ENCODE assay signal across 8 mouse cellular contexts in genomic region chr5:22344976-22345651, GRCm38 (mm10). TPM values are rescaled to one million over a fixed set of nuclear protein-coding genes. Genes with fewer than 3 reads are reported as not detected.
A peak's percentile ranks its signal among the peaks of the same experiment; 100 is the strongest.
DNase-seq lines count a peak whose midpoint lies in the region; ATAC-seq and TF ChIP-seq lines count a peak whose summit lies in the region.

No protein-coding gene starts in this region.

- no peaks in the 10 kb centered on the region for H3K9me3 ChIP-seq in lung, postnatal 0 days (ENCODE audit: low read length)
- no peaks in the 10 kb centered on the region for H3K9me3 ChIP-seq in heart, embryonic 13.5 days
- no peaks in the 10 kb centered on the region for H3K9me3 ChIP-seq in limb, embryonic 10.5 days (replicated peaks)
- no peaks in the 10 kb centered on the region for H3K9me3 ChIP-seq in neural tube, embryonic 15.5 days (replicated peaks)

- DNase-seq in lung, postnatal 0 days (ENCODE audit: low spot score), result no peak
- no peak for DNase-seq in lung, postnatal 36 days
- peak; percentile 80 to 83 for DNase-seq in cerebellum, postnatal 14 days
- DNase-seq in limb, embryonic 10.5 days (ENCODE audit: low spot score), result peak; percentile 62
- DNase-seq in MN1 (ENCODE audit: low spot score), result no peak

- no peaks in the 10 kb centered on the region for H3K36me3 ChIP-seq in lung, postnatal 0 days (ENCODE audit: insufficient read depth, low read length)
- H3K36me3 ChIP-seq in heart, embryonic 13.5 days, result no peaks in the 10 kb centered on the region
- no peaks in the 10 kb centered on the region for H3K36me3 ChIP-seq in limb, embryonic 10.5 days
- no peaks in the 10 kb centered on the region for H3K36me3 ChIP-seq in neural tube, embryonic 15.5 days

- H3K4me1 ChIP-seq in lung, postnatal 0 days (ENCODE audit: insufficient read depth, low read depth, low read length), result no peaks in the 10 kb centered on the region
- H3K4me1 ChIP-seq in heart, embryonic 13.5 days, result peaks cover 23% of the 10 kb centered on the region
- peaks cover 24% of the 10 kb centered on the region for H3K4me1 ChIP-seq in limb, embryonic 10.5 days
- H3K4me1 ChIP-seq in neural tube, embryonic 15.5 days, result peaks cover 36% of the 10 kb centered on the region

- TF ChIP-seq EP300 in lung, postnatal 0 days (IDR thresholded peaks at IDR 0.05), result no peak

- 2% methylated on average over 44 of the region's 58 CpGs for WGBS in lung, postnatal 0 days
- 2% methylated on average over 58 of the region's 58 CpGs for WGBS in heart, embryonic 13.5 days
- WGBS in limb, embryonic 10.5 days, result under 1% methylated on average over 56 of the region's 58 CpGs
- under 1% methylated on average over 58 of the region's 58 CpGs for WGBS in neural tube, embryonic 15.5 days

- H3K4me2 ChIP-seq in lung, postnatal 0 days (replicated peaks; ENCODE audit: low read depth, low read length), result peak overlapping the region; percentile 88
- peak overlapping the region; percentile 97 for H3K4me2 ChIP-seq in heart, embryonic 13.5 days
- H3K4me2 ChIP-seq in neural tube, embryonic 15.5 days, result peak overlapping the region; percentile 92

- ATAC-seq in lung, postnatal 0 days, result peak; percentile 20; the same call in 1 of the 2 replicates
- ATAC-seq in heart, embryonic 13.5 days (ENCODE audit: extremely low read depth, insufficient number of reproducible peaks, low FRiP score, low TSS enrichment), result peak; percentile 16; the same call in 1 of the 2 replicates
- ATAC-seq in neural tube, embryonic 15.5 days (ENCODE audit: low FRiP score), result peak; percentile 72
- no peak for ATAC-seq in inflammation-experienced regulatory T-cells, adult 6 months

- peak overlapping the region; percentile 45 for H3K4me3 ChIP-seq in lung, postnatal 0 days (ENCODE audit: low read depth, low read length)
- peak overlapping the region; percentile 65 for H3K4me3 ChIP-seq in heart, embryonic 13.5 days
- peak overlapping the region; percentile 64 for H3K4me3 ChIP-seq in limb, embryonic 10.5 days
- peak overlapping the region; percentile 63 for H3K4me3 ChIP-seq in neural tube, embryonic 15.5 days (replicated peaks)

- no peak overlapping the region for H3K27ac ChIP-seq in lung, postnatal 0 days (ENCODE audit: low read length)
- H3K27ac ChIP-seq in heart, embryonic 13.5 days (replicated peaks), result no peak overlapping the region
- peak overlapping the region; percentile 78 for H3K27ac ChIP-seq in limb, embryonic 10.5 days
- peak overlapping the region; percentile 91 for H3K27ac ChIP-seq in neural tube, embryonic 15.5 days (replicated peaks)

- H3K9ac ChIP-seq in lung, postnatal 0 days (replicated peaks; ENCODE audit: low read depth), result no peak overlapping the region
- peak overlapping the region; percentile 72 for H3K9ac ChIP-seq in heart, embryonic 13.5 days
- peak overlapping the region; percentile 82 for H3K9ac ChIP-seq in neural tube, embryonic 15.5 days (replicated peaks)

- TF ChIP-seq CTCF in lung, postnatal 0 days (IDR thresholded peaks at IDR 0.05), result no peak

- peaks cover 52% of the 10 kb centered on the region for H3K27me3 ChIP-seq in lung, postnatal 0 days (replicated peaks; ENCODE audit: insufficient read depth, low read length)
- peaks cover 96% of the 10 kb centered on the region for H3K27me3 ChIP-seq in heart, embryonic 13.5 days (replicated peaks)
- peaks cover 93% of the 10 kb centered on the region for H3K27me3 ChIP-seq in limb, embryonic 10.5 days (ENCODE audit: low read depth, poor library complexity, severe bottlenecking)
- 0 out of 2 replicates have a peak, but pooled peaks cover 11% of the 10 kb centered on the region for H3K27me3 ChIP-seq in neural tube, embryonic 15.5 days (replicated peaks)

RNA-seq across cellular contexts. Expression of gene Reln, which starts 0.6 kb away (rescaled TPM):
- polyA plus RNA-seq in lung, postnatal 0 days (2015; fragmentation: Nextera tagmentation; extraction: Ambion mirVana), result 2.4 and 2.8 TPM in 2 replicates
- 2.5 and 2.8 TPM in 2 replicates for polyA plus RNA-seq in heart, embryonic 13.5 days (2015; fragmentation: Nextera tagmentation; extraction: Ambion mirVana)
- 0.71 and 1.2 TPM in 2 replicates for polyA plus RNA-seq in limb, embryonic 10.5 days (2016; fragmentation: Nextera tagmentation; extraction: Ambion mirVana)
- polyA plus RNA-seq in neural tube, embryonic 15.5 days (2015; fragmentation: Nextera tagmentation; extraction: Ambion mirVana), result 49.9 and 50.0 TPM in 2 replicates
- polyA plus RNA-seq in inflammation-experienced regulatory T-cells, adult 6 months (2017; shearing (Covaris generic)), result under 1 TPM in 1 of 3 experiments, not detected in 2; 0.09 TPM

Comparison
In these comparisons a context has a peak if more than half of its experiments do, and no peak if none do; other contexts are left out.
1. DNase-seq: peak in cerebellum, postnatal 14 days (2 of 2) and limb, embryonic 10.5 days (single experiment); none in lung, postnatal 0 days (single experiment), lung, postnatal 36 days (single experiment) and MN1 (single experiment).
2. H3K27ac ChIP-seq: peak in limb, embryonic 10.5 days (single experiment) and neural tube, embryonic 15.5 days (single experiment); none in lung, postnatal 0 days (single experiment) and heart, embryonic 13.5 days (single experiment).
3. RNA of gene Reln, which starts 0.6 kb away (polyA plus RNA-seq): 49.9 to 50.0 TPM in neural tube, embryonic 15.5 days; 2.5 to 2.8 TPM in heart, embryonic 13.5 days, 2.4 to 2.8 TPM in lung, postnatal 0 days, 0.71 to 1.2 TPM in limb, embryonic 10.5 days and 0.09 TPM in inflammation-experienced regulatory T-cells, adult 6 months; every median in the first group is over 10 times any median in the second.
4. Peak in every context shown above with its lines, with median percentiles within 50 percentile points of each other: H3K4me2 ChIP-seq and H3K4me3 ChIP-seq.